Mouse (Mus musculus) liver, embryonic 14.5 days (tissue): ENCODE measurements around the gene Map7. TPM values are rescaled to one million over a fixed set of nuclear protein-coding genes. Genes with fewer than 3 reads are reported as not detected.

Experiments used
- ATAC-seq: fragments of 200-750 bp; cut with Nextera tagmentation; 2 replicates; pipeline ENCODE4 v1.8.0; 2017; ENCODE audit warnings: moderate number of reproducible peaks, mild to moderate bottlenecking, moderate library complexity; ENCODE audit not compliant: insufficient read depth
- DNase-seq, 3 experiments: peaks; one replicate each; pipeline ENCODE4 v3.0.0-alpha.2; 2012 to 2013; ENCODE audit warnings: low read depth in 3 of 3, low spot score in 3 of 3
- H3K27ac ChIP-seq: fragments of 300-500 bp; sonication (generic); 2 replicates; pipeline ENCODE4 v1.5.1; 2014; ENCODE audit warnings: moderate library complexity, mild to moderate bottlenecking, control low read depth, inconsistent platforms
- H3K27me3 ChIP-seq: fragments of 300-500 bp; sonication (generic); 2 replicates; pipeline ENCODE4 v1.6.1; 2014; ENCODE audit warnings: mild to moderate bottlenecking, low read length, moderate library complexity; ENCODE audit not compliant: control insufficient read depth, insufficient read depth
- H3K36me3 ChIP-seq: fragments of 300-500 bp; sonication (generic); replicated peaks from 2 replicates; pipeline ENCODE4 v1.6.1; 2014; ENCODE audit warnings: low read depth; ENCODE audit not compliant: control insufficient read depth, insufficient read depth
- H3K4me1 ChIP-seq, 2 experiments: fragments of 200-500 bp in 1 of 2; fragments of 300-500 bp in 1 of 2; sonication (generic) in 1 of 2; replicated peaks; 2 replicates each; pipeline ENCODE4 v1.6.1; 2012 to 2014; ENCODE audit warnings: antibody characterized with exemption in 1 of 2, inconsistent platforms in 1 of 2, low read length in 1 of 2; ENCODE audit not compliant: control insufficient read depth in 2 of 2, insufficient read depth in 2 of 2
- H3K4me2 ChIP-seq: fragments of 300-500 bp; sonication (generic); 2 replicates; pipeline ENCODE4 v1.6.1; 2014; ENCODE audit warnings: low read depth, mild to moderate bottlenecking, control low read depth, moderate library complexity
- H3K4me3 ChIP-seq, 2 experiments: fragments of 200-500 bp in 1 of 2; fragments of 300-500 bp in 1 of 2; sonication (generic) in 1 of 2; 2 replicates each; pipeline ENCODE4 v1.5.1; 2012 to 2014; ENCODE audit warnings: low read depth in 2 of 2, low read length in 2 of 2, mild to moderate bottlenecking in 2 of 2, control low read depth in 1 of 2, inconsistent platforms in 1 of 2, moderate library complexity in 1 of 2; ENCODE audit not compliant: insufficient read depth in 1 of 2
- H3K9ac ChIP-seq: fragments of 300-500 bp; sonication (generic); replicated peaks from 2 replicates; pipeline ENCODE4 v1.6.1; 2014; ENCODE audit warnings: mild to moderate bottlenecking, control low read depth, moderate library complexity
- H3K9me3 ChIP-seq: fragments of 300-500 bp; sonication (generic); 2 replicates; pipeline ENCODE4 v1.6.1; 2016; ENCODE audit warnings: low read length, mixed read lengths; ENCODE audit not compliant: control insufficient read depth
- CTCF ChIP-seq: IDR thresholded peaks from 2 replicates; pipeline ENCODE4 v1.5.1; 2016; ENCODE audit warnings: antibody characterized with exemption, low read depth, control low read depth
- EP300 ChIP-seq: IDR thresholded peaks from 2 replicates; pipeline ENCODE4 v1.6.1; 2016; ENCODE audit warnings: antibody characterized with exemption, low read depth
- WGBS: fragments of 180-500 bp; shearing (Covaris S2); extraction: QIAGEN DNeasy Blood & Tissue Kit; methylation state at CpG from one replicate; pipeline ENCODE4 v1.1.7; 2014; ENCODE audit not compliant: insufficient replicate concordance; 5-methylcytosine and 5-hydroxymethylcytosine counted together
- polyA plus RNA-seq, 2 experiments: library from polyadenylated mRNA; depleted of rRNA in 1 of 2; stranded (reverse) in 1 of 2; unstranded in 1 of 2; fragments of >200 nt; fragmentation: Nextera tagmentation in 1 of 2; extraction: Ambion mirVana in 1 of 2; gene quantifications; 2 replicates each; pipeline versions ENCODE4 v1.2.1 to v1.2.3; 2012 to 2014

Gene Map7
- 2.1 and 2.2 TPM in 2 replicates for polyA plus RNA-seq (2012; rRNA removed)
- 2.3 and 3.1 TPM in 2 replicates for polyA plus RNA-seq (2014; fragmentation: Nextera tagmentation; extraction: Ambion mirVana)

DNA sequence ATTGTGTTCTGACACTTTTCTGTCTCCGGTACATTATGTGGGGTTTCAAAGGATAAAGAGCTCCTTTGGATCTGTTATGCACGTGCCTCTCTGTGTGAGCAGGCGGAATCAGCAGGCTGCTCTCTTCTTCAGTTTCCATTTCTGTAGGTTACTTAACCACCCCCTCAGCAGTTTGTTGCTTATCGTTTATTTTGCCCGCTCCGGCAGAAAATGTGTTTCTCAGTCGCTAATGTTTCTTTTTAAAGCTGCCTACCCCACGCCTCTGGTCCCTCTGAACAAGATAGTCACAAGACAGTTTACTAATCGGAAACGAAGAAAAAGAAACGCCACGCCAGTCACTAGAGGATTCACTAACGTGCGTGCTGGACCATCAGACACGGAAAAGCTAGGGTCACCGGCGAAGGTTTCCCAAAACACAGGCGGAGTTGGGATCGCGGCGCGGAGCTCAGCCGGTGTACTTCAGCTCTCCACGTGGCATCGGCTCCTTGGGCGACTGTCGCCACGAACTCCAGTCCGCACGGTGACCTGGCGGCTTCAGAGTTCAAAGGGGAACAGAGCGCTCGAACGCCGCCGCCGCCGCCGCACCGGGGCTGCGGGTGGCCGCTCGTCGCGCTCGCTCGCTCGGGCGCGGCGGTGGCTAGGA, at the start of gene Map7:
Map7 (plus strand) TSS at position 342 of the 643 bp plus-strand sequence.
- DNase-seq (no peak), ATAC-seq (peak; percentile 25)
- WGBS: 3% methylated on average over 51 of the region's 51 CpGs
- H3K36me3 ChIP-seq: no peaks in the 10 kb centered on the region
- peak within 1 kb of the TSS; percentile 67 for H3K9ac ChIP-seq
- TF ChIP-seq CTCF (no peak), EP300 (no peak)
- peak within 1 kb of the TSS; percentile 88 for H3K4me2 ChIP-seq
- H3K4me1 ChIP-seq: peaks cover 0 to 2% of the 10 kb centered on the region in 2 experiments; a peak in 1 of 4 replicates
- H3K9me3 ChIP-seq: no peaks in the 10 kb centered on the region
- H3K4me3 ChIP-seq: peak within 1 kb of the TSS; percentile 67 to 78
- no peak within 1 kb of the TSS for H3K27ac ChIP-seq
- peaks cover 28% of the 10 kb centered on the region for H3K27me3 ChIP-seq

- Histone ChIP-seq H3K27ac (no peak overlapping the region), H3K4me1 (peaks cover 0 to 9% of the 10 kb centered on the region in 2 experiments; a peak in 2 of 4 replicates), H3K4me3 (no peak overlapping the region), H3K9me3 (no peaks in the 10 kb centered on the region), H3K4me2 (no peak overlapping the region), H3K36me3 (no peaks in the 10 kb centered on the region), H3K9ac (no peak overlapping the region), H3K27me3 (no peaks in the 10 kb centered on the region)
- ATAC-seq (no peak), DNase-seq (no peak)
- 73% methylated on average over 6 of the region's 6 CpGs for WGBS
- TF ChIP-seq CTCF (no peak), EP300 (no peak)
Measured at GRCm38 (mm10) chr10:20101456-20101855, 46.8 kb upstream of the Map7 start.

DNA sequence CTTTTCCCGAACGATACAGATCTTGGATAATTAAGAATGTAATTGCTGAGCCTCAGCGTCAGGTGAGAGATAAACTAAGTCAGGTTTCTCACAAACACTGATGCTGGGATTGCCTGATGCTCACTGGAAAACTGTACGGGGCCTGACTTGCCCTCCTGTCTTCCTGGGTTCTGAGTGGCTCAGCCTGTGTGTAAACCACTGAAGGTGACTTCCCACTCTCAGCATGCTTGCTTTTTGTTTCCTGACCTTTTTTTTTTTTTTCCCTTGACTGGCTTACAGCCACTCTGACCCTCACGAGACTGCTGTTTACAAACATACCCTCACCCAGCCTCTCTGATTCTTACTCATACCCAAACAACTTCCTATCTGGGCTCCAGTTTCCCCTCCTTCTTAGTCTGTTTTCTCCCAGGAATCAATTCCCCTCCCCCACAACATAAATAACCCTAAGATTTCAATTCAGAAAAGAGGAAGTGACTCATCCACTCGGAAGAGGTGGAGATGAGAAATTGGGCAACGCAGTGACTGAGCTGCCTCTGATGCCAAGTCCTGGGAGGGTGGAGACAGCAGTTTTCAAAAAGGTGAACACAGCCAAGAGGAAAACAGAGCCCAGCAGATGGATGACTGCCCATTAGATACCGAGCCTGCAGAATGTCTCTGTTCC, 43.9 kb upstream of the Map7 start:
- Histone ChIP-seq H3K27me3 (no peaks in the 10 kb centered on the region), H3K4me1 (peaks cover 0 to 9% of the 10 kb centered on the region in 2 experiments; a peak in 2 of 4 replicates), H3K27ac (no peak overlapping the region), H3K4me2 (no peak overlapping the region), H3K9me3 (no peaks in the 10 kb centered on the region), H3K36me3 (no peaks in the 10 kb centered on the region), H3K9ac (no peak overlapping the region), H3K4me3 (no peak overlapping the region)
- peak in 1 of 3 experiments; percentile 46 for DNase-seq
- 30% methylated on average over 8 of the region's 8 CpGs for WGBS
- no peak for TF ChIP-seq CTCF
- TF ChIP-seq EP300: no peak
- ATAC-seq: no peak

DNA sequence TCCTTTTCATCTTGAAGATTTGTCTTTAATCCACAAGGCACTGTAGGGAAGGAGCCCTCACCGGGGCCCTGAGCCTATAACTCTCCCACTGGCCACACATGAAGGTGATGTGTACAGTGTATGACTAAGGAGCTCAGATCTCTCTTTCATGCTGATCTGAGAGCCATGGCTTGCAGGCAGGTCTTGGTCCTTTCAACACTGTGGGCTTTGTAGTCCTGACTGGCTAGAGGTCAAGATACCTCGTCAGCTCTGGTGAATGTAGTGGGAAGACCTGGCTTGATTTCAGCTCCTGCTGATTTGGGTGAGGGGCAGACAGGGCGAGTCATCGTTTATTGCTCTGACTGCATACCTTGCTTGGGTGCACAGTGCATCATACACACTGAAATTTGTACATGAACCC, 42.7 kb upstream of the Map7 start:
- DNase-seq (no peak), ATAC-seq (no peak)
- Histone ChIP-seq H3K36me3 (no peaks in the 10 kb centered on the region), H3K27ac (no peak overlapping the region), H3K9me3 (no peaks in the 10 kb centered on the region), H3K9ac (no peak overlapping the region), H3K4me2 (no peak overlapping the region), H3K4me3 (no peak overlapping the region), H3K27me3 (no peaks in the 10 kb centered on the region), H3K4me1 (peaks cover 0 to 9% of the 10 kb centered on the region in 2 experiments; a peak in 2 of 4 replicates)
- 70% methylated on average over 4 of the region's 4 CpGs for WGBS
- TF ChIP-seq EP300: no peak
- no peak for TF ChIP-seq CTCF

- no peaks in the 10 kb centered on the region for H3K9me3 ChIP-seq
- TF ChIP-seq EP300: no peak
- no peak for TF ChIP-seq CTCF
- WGBS: 84% methylated on average over 14 of the region's 14 CpGs
- no peak overlapping the region for H3K27ac ChIP-seq
- no peak overlapping the region for H3K9ac ChIP-seq
- no peak overlapping the region for H3K4me3 ChIP-seq
- no peak overlapping the region for H3K4me2 ChIP-seq
- H3K36me3 ChIP-seq: no peaks in the 10 kb centered on the region
- ATAC-seq (no peak), DNase-seq (no peak)
- H3K27me3 ChIP-seq: no peaks in the 10 kb centered on the region
- peaks cover 0 to 11% of the 10 kb centered on the region in 2 experiments; a peak in 2 of 4 replicates for H3K4me1 ChIP-seq
Measured at GRCm38 (mm10) chr10:20107031-20107430, 41.2 kb upstream of the Map7 start.
